Mouse (Mus musculus) E14TG2a.4 (cell line): Measurements from ENCODE around the gene Zfp952.

Experiments
- H3K27me3 ChIP-seq: 2 replicates; pipeline ENCODE4 v1.6.1; 2014; ENCODE audit warnings: low read length, control low read depth; ENCODE audit not compliant: insufficient read depth
- H3K36me3 ChIP-seq: 2 replicates; pipeline ENCODE4 v1.6.1; 2014; ENCODE audit warnings: low read length, control low read depth; ENCODE audit not compliant: insufficient read depth
- H3K4me1 ChIP-seq: replicated peaks from 2 replicates; pipeline ENCODE4 v1.6.1; 2014; ENCODE audit warnings: low read depth, low read length, control low read depth
- H3K4me3 ChIP-seq: replicated peaks from 2 replicates; pipeline ENCODE4 v1.5.1; 2014; ENCODE audit warnings: mild to moderate bottlenecking, low read length
- H3K9me3 ChIP-seq: 2 replicates; pipeline ENCODE4 v1.6.1; 2014; ENCODE audit warnings: low read length, control low read depth
- CTCF ChIP-seq: conservative IDR thresholded peaks from 2 replicates; pipeline ENCODE4 v1.5.1; 2014; ENCODE audit warnings: low read length
- NANOG ChIP-seq: IDR thresholded peaks from 2 replicates; pipeline ENCODE4 v1.6.1; 2014; ENCODE audit warnings: borderline replicate concordance, low read length, mixed read lengths
- POU5F1 ChIP-seq: IDR thresholded peaks from 2 replicates; pipeline ENCODE4 v1.6.1; 2014; ENCODE audit warnings: low read length, borderline replicate concordance

Zfp952 gene

GRCm38 (mm10) chr17:33032900-33033891, 40.3 kb downstream of the Zfp952 start, which contains the start of gene Zfp763:
Gene Zfp763, minus strand, starts transcription at chr17:33033402.
- H3K9me3 ChIP-seq, result no peaks in the 10 kb centered on the region
- H3K4me3 ChIP-seq, result peak within 1 kb of the TSS; percentile 87
- TF ChIP-seq CTCF, result no peak
- no peak for TF ChIP-seq NANOG
- TF ChIP-seq POU5F1, result no peak
- no peaks in the 10 kb centered on the region for H3K36me3 ChIP-seq
- H3K27me3 ChIP-seq, result no peaks in the 10 kb centered on the region
- peaks cover 20% of the 10 kb centered on the region for H3K4me1 ChIP-seq
